ENCODE assay signal across 9 mouse cellular contexts in the genomic region with DNA sequence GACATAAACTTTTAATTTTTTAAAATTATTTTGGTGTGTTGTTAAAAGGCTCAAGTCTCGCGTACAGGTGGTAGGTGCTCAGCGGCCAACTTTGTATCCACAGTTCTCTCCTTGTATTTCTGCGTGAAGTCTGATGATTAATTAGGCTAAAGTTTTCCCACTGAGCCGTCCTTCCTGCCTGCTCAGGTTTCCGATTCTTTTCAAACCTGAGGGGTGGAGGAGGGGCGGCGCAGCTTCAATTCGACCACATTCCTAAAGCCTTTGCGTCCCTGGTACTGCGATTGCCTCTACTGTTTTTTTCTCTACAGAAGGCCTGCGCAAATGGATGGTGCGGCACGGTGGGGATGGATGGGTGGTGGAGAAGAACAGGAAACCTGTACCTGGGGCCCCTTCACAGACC. TPM values are rescaled to one million over a fixed set of nuclear protein-coding genes. Genes with fewer than 3 reads are reported as not detected.
DNase-seq lines count a peak whose midpoint lies in the region; ATAC-seq and TF ChIP-seq lines count a peak whose summit lies in the region.
"Had no signal": no experiment of that assay in that cellular context is flagged by ENCODE, and none has a peak within 500 bp of the region (broad histone marks: within the 10 kb centered on the region; RNA-seq: fewer than 3 reads in every experiment).

No protein-coding gene starts in this region.

- no peaks in the 10 kb centered on the region for H3K36me3 ChIP-seq in megakaryocyte, embryonic 14.5 days (replicated peaks; ENCODE audit: low read length)

- peak overlapping the region; percentile 38 for H3K4me3 ChIP-seq in megakaryocyte, embryonic 14.5 days (replicated peaks)
- no peak overlapping the region for H3K4me3 ChIP-seq in layer of hippocampus, adult 2 months

- peaks cover 46% of the 10 kb centered on the region for H3K27me3 ChIP-seq in megakaryocyte, embryonic 14.5 days (replicated peaks)

- H3K4me1 ChIP-seq in megakaryocyte, embryonic 14.5 days: peaks cover 18% of the 10 kb centered on the region

- no peak for ATAC-seq in megakaryocyte, adult 5-6 weeks (ENCODE audit: poor library complexity, severe bottlenecking)

- H3K9me3 ChIP-seq in megakaryocyte, embryonic 14.5 days: peaks cover 37% of the 10 kb centered on the region

- H3K27ac ChIP-seq in layer of hippocampus, adult 2 months: no peak overlapping the region

- TF ChIP-seq CTCF in layer of hippocampus, adult 2 months (conservative IDR thresholded peaks at IDR 0.05): no peak

- DNase-seq in cerebellum, adult 9-10 months: peak; percentile 42
- DNase-seq in cerebellum, adult 8-10 months: no peak
- DNase-seq in induced T-regulatory cell, adult 2 months (ENCODE audit: low read depth): peak; percentile 56
- DNase-seq in thymus, postnatal 14 days: peak; percentile 54
- DNase-seq in right cerebral cortex, postnatal 14 days: no peak
- no peak for DNase-seq in layer of hippocampus, adult 2 months (ENCODE audit: low spot score in 2 of 2)
- DNase-seq: layer of hippocampus, adult 9-11 months had no signal

RNA-seq across cellular contexts. Expression of a gene that starts 1.8 kb away (rescaled TPM):
- not detected in 2 replicates for polyA plus RNA-seq in megakaryocyte, embryonic 14.5 days (2012; ENCODE audit: insufficient read depth, low replicate concordance)
- total RNA-seq in megakaryocyte, adult 5-6 weeks (2015): 0.58 and 0.93 TPM in 2 replicates
- total RNA-seq in megakaryocyte, adult 5-6 weeks (2017): 0.08 and 0.70 TPM in 2 replicates
- total RNA-seq in layer of hippocampus, adult 2 months (2021): 10 to 100 TPM; 24.4 to 27.1 TPM

RNA-seq across cellular contexts. Expression of a gene that starts 22.2 kb away (rescaled TPM):
- not detected in 2 replicates for polyA plus RNA-seq in megakaryocyte, embryonic 14.5 days (2012; ENCODE audit: insufficient read depth, low replicate concordance)
- total RNA-seq in megakaryocyte, adult 5-6 weeks (2015): 1.1 and 1.2 TPM in 2 replicates
- total RNA-seq in megakaryocyte, adult 5-6 weeks (2017): 0.26 and 0.77 TPM in 2 replicates
- total RNA-seq in layer of hippocampus, adult 2 months (2021): 1 to 10 TPM in 1 of 2 experiments, under 1 TPM in 1; 0.98 to 1.4 TPM

RNA-seq across cellular contexts. Expression of a gene that starts 47.2 kb away (rescaled TPM):
- polyA plus RNA-seq in megakaryocyte, embryonic 14.5 days (2012; ENCODE audit: insufficient read depth, low replicate concordance): 283 and 464 TPM in 2 replicates
- total RNA-seq in megakaryocyte, adult 5-6 weeks (2015): 67.6 and 79.2 TPM in 2 replicates
- total RNA-seq in megakaryocyte, adult 5-6 weeks (2017): 29.1 and 32.0 TPM in 2 replicates
- total RNA-seq in layer of hippocampus, adult 2 months (2021): 10 to 100 TPM; 57.5 to 57.9 TPM

RNA-seq across cellular contexts. Expression of a gene that starts 47.4 kb away (rescaled TPM):
- polyA plus RNA-seq in megakaryocyte, embryonic 14.5 days (2012; ENCODE audit: insufficient read depth, low replicate concordance): 16.1 and 18.5 TPM in 2 replicates
- 4.8 and 4.9 TPM in 2 replicates for total RNA-seq in megakaryocyte, adult 5-6 weeks (2015)
- total RNA-seq in megakaryocyte, adult 5-6 weeks (2017): 5.6 and 6.9 TPM in 2 replicates
- total RNA-seq in layer of hippocampus, adult 2 months (2021): 10 to 100 TPM; 13.9 to 14.3 TPM

Comparison
In these comparisons a context has a peak if more than half of its experiments do, and no peak if none do; other contexts are left out.
1. DNase-seq: peak in cerebellum, adult 9-10 months (single experiment), induced T-regulatory cell, adult 2 months (single experiment) and thymus, postnatal 14 days (single experiment); none in cerebellum, adult 8-10 months (single experiment), right cerebral cortex, postnatal 14 days (single experiment) and layer of hippocampus, adult 2 months (0 of 2).
2. RNA of a gene that starts 1.8 kb away (total RNA-seq): 24.4 to 27.1 TPM in layer of hippocampus, adult 2 months; 0.08 to 0.93 TPM in megakaryocyte, adult 5-6 weeks; every median in the first group is over 10 times any median in the second.